Mouse (Mus musculus) MEL (cell line): Measurements from ENCODE around the gene Gm9817. TPM values are rescaled to one million over a fixed set of nuclear protein-coding genes. Genes with fewer than 3 reads are reported as not detected.

Experiments
- DNase-seq: peaks from one replicate; pipeline ENCODE4 v3.0.0; 2011; ENCODE audit warnings: low read depth, low spot score
- H3K27ac ChIP-seq: 2 replicates; pipeline ENCODE4 v1.5.1; 2012; ENCODE audit warnings: low read depth, mild to moderate bottlenecking, control low read depth, low read length, moderate library complexity; ENCODE audit not compliant: control insufficient read depth
- H3K27me3 ChIP-seq, 2 experiments: fragments of 150-350 bp in 1 of 2; sonication (generic) in 1 of 2; 2 replicates each; pipeline ENCODE4 v1.6.1; 2012; ENCODE audit warnings: low read length in 2 of 2, mild to moderate bottlenecking in 2 of 2, improper control_type of control experiment in 1 of 2, moderate library complexity in 1 of 2; ENCODE audit not compliant: insufficient read depth in 2 of 2, control insufficient read depth in 1 of 2
- H3K36me3 ChIP-seq, 2 experiments: 2 replicates each; pipeline ENCODE4 v1.6.1; 2012 to 2014; ENCODE audit warnings: low read length in 2 of 2, improper control_type of control experiment in 1 of 2, inconsistent platforms in 1 of 2, mild to moderate bottlenecking in 1 of 2; ENCODE audit not compliant: insufficient read depth in 2 of 2, control insufficient read depth in 1 of 2
- H3K4me1 ChIP-seq, 2 experiments: fragments of 150-350 bp in 1 of 2; sonication (generic) in 1 of 2; 2 replicates each; pipeline ENCODE4 v1.6.1; 2012; ENCODE audit warnings: low read length in 2 of 2, improper control_type of control experiment in 1 of 2, mild to moderate bottlenecking in 1 of 2; ENCODE audit not compliant: insufficient read depth in 2 of 2, control insufficient read depth in 1 of 2
- H3K4me3 ChIP-seq, 2 experiments: fragments of 150-350 bp in 1 of 2; sonication (generic) in 1 of 2; 2 replicates each; pipeline ENCODE4 v1.5.1; 2012; ENCODE audit warnings: low read depth in 2 of 2, low read length in 2 of 2, mild to moderate bottlenecking in 2 of 2, moderate library complexity in 2 of 2, control low read depth in 1 of 2, improper control_type of control experiment in 1 of 2; ENCODE audit not compliant: control insufficient read depth in 1 of 2, insufficient read depth in 1 of 2
- H3K79me2 ChIP-seq: 2 replicates; pipeline ENCODE4 v1.6.1; 2012; ENCODE audit warnings: mild to moderate bottlenecking, low read length, moderate library complexity; ENCODE audit not compliant: control insufficient read depth, poor library complexity, insufficient read depth
- H3K9ac ChIP-seq: 2 replicates; pipeline ENCODE4 v1.6.1; 2012; ENCODE audit warnings: low read depth, mild to moderate bottlenecking, control low read depth, low read length, moderate library complexity; ENCODE audit not compliant: control insufficient read depth, poor library complexity, severe bottlenecking
- H3K9me3 ChIP-seq: fragments of 150-350 bp; sonication (generic); replicated peaks from 2 replicates; pipeline ENCODE4 v1.6.1; 2012; ENCODE audit warnings: mild to moderate bottlenecking, low read length, improper control_type of control experiment, moderate library complexity; ENCODE audit not compliant: insufficient read depth
- BHLHE40 ChIP-seq: IDR thresholded peaks from 2 replicates; pipeline ENCODE4 v1.6.1; 2012; ENCODE audit warnings: low read depth, mild to moderate bottlenecking, inconsistent platforms, low read length, improper control_type of control experiment, borderline replicate concordance
- CHD1 ChIP-seq: IDR thresholded peaks from 2 replicates; pipeline ENCODE4 v1.6.1; 2012; ENCODE audit warnings: low read depth, mild to moderate bottlenecking, inconsistent platforms, low read length, improper control_type of control experiment
- CTCF ChIP-seq, 3 experiments: IDR thresholded peaks in 2 of 3; conservative IDR thresholded peaks in 1 of 3; 2 replicates each; pipeline ENCODE4 v1.5.1; 2011 to 2012; ENCODE audit warnings: low read length in 3 of 3, low read depth in 2 of 3, mild to moderate bottlenecking in 2 of 3, improper control_type of control experiment in 1 of 3, inconsistent platforms in 1 of 3, mixed read lengths in 1 of 3, moderate library complexity in 1 of 3; ENCODE audit not compliant: control insufficient read depth in 1 of 3, insufficient read depth in 1 of 3, poor library complexity in 1 of 3, severe bottlenecking in 1 of 3
- ELF1 ChIP-seq: IDR thresholded peaks from 2 replicates; pipeline ENCODE4 v1.6.1; 2014; ENCODE audit warnings: low read depth, mild to moderate bottlenecking, inconsistent platforms, low read length, improper control_type of control experiment, moderate library complexity
- EP300 ChIP-seq, 2 experiments: IDR thresholded peaks; 2 replicates each; pipeline ENCODE4 v1.6.1; 2011; ENCODE audit warnings: improper control_type of control experiment in 2 of 2, low read length in 2 of 2, low read depth in 1 of 2, mild to moderate bottlenecking in 1 of 2
- ETS1 ChIP-seq: IDR thresholded peaks from 2 replicates; pipeline ENCODE4 v1.6.1; 2012; ENCODE audit warnings: low read depth, mild to moderate bottlenecking, inconsistent platforms, low read length, improper control_type of control experiment, moderate library complexity
- GABPA ChIP-seq: IDR thresholded peaks from 2 replicates; pipeline ENCODE4 v1.6.1; 2012; ENCODE audit warnings: low read depth, mild to moderate bottlenecking, inconsistent platforms, low read length, improper control_type of control experiment, moderate library complexity
- GATA1 ChIP-seq: IDR thresholded peaks from 2 replicates; pipeline ENCODE4 v1.6.1; 2011; ENCODE audit warnings: low read depth, low read length, improper control_type of control experiment
- HCFC1 ChIP-seq: IDR thresholded peaks from 2 replicates; pipeline ENCODE4 v1.6.1; 2012; ENCODE audit warnings: low read depth, mild to moderate bottlenecking, inconsistent platforms, low read length, improper control_type of control experiment, moderate library complexity
- JUND ChIP-seq: IDR thresholded peaks from 2 replicates; pipeline ENCODE4 v1.6.1; 2011; ENCODE audit warnings: low read depth, mild to moderate bottlenecking, improper control_type of control experiment, low read length
- KAT2A ChIP-seq: conservative IDR thresholded peaks from 2 replicates; pipeline ENCODE4 v1.6.1; 2012; ENCODE audit warnings: low read depth, low read length, improper control_type of control experiment, inconsistent platforms
- MAZ ChIP-seq: IDR thresholded peaks from 2 replicates; pipeline ENCODE4 v1.6.1; 2012; ENCODE audit warnings: low read depth, mild to moderate bottlenecking, inconsistent platforms, low read length, improper control_type of control experiment
- MEF2A ChIP-seq: IDR thresholded peaks from 2 replicates; pipeline ENCODE4 v1.6.1; 2014; ENCODE audit warnings: low read depth, mild to moderate bottlenecking, inconsistent platforms, low read length, improper control_type of control experiment; ENCODE audit not compliant: poor library complexity, insufficient replicate concordance, severe bottlenecking; ENCODE audit errors: extremely low read depth
- MXI1 ChIP-seq: IDR thresholded peaks from 2 replicates; pipeline ENCODE4 v1.6.1; 2011; ENCODE audit warnings: mild to moderate bottlenecking, low read depth, low read length, improper control_type of control experiment
- MYB ChIP-seq: IDR thresholded peaks from 2 replicates; pipeline ENCODE4 v1.6.1; 2011; ENCODE audit warnings: mild to moderate bottlenecking, low read depth, low read length, improper control_type of control experiment
- MYC ChIP-seq: IDR thresholded peaks from 2 replicates; pipeline ENCODE4 v1.6.1; 2011; ENCODE audit warnings: low read depth, mild to moderate bottlenecking, low read length, improper control_type of control experiment, moderate library complexity
- NELFE ChIP-seq: IDR thresholded peaks from 2 replicates; pipeline ENCODE4 v1.6.1; 2011; ENCODE audit warnings: low read depth, low read length, improper control_type of control experiment
- NRF1 ChIP-seq: IDR thresholded peaks from 2 replicates; pipeline ENCODE4 v1.6.1; 2014; ENCODE audit warnings: low read depth, mild to moderate bottlenecking, inconsistent platforms, low read length, improper control_type of control experiment, moderate library complexity; ENCODE audit not compliant: poor library complexity, insufficient read depth, severe bottlenecking
- POLR2AphosphoS5 ChIP-seq: IDR thresholded peaks from 2 replicates; pipeline ENCODE4 v1.6.1; 2012; ENCODE audit warnings: low read depth, borderline replicate concordance, mild to moderate bottlenecking, inconsistent platforms, low read length, moderate library complexity, mixed read lengths
- RAD21 ChIP-seq: IDR thresholded peaks from 2 replicates; pipeline ENCODE4 v1.6.1; 2011; ENCODE audit warnings: mild to moderate bottlenecking, low read depth, low read length, improper control_type of control experiment
- RCOR1 ChIP-seq: IDR thresholded peaks from 2 replicates; pipeline ENCODE4 v1.6.1; 2012; ENCODE audit warnings: low read depth, mild to moderate bottlenecking, inconsistent platforms, low read length, improper control_type of control experiment
- TBP ChIP-seq: IDR thresholded peaks from 2 replicates; pipeline ENCODE4 v1.8.0; 2011; ENCODE audit warnings: low read depth, low read length, improper control_type of control experiment
- TCF12 ChIP-seq: IDR thresholded peaks from 2 replicates; pipeline ENCODE4 v1.6.1; 2014; ENCODE audit warnings: low read depth, mild to moderate bottlenecking, inconsistent platforms, low read length, improper control_type of control experiment, moderate library complexity
- UBTF ChIP-seq: IDR thresholded peaks from 2 replicates; pipeline ENCODE4 v1.6.1; 2012; ENCODE audit warnings: low read depth, mild to moderate bottlenecking, inconsistent platforms, low read length, improper control_type of control experiment, moderate library complexity, borderline replicate concordance; ENCODE audit not compliant: insufficient read depth
- USF2 ChIP-seq, 2 experiments: IDR thresholded peaks; 2 replicates each; pipeline ENCODE4 v1.6.1; 2011 to 2012; ENCODE audit warnings: improper control_type of control experiment in 2 of 2, low read length in 2 of 2, borderline replicate concordance in 1 of 2, inconsistent platforms in 1 of 2, low read depth in 1 of 2, mild to moderate bottlenecking in 1 of 2; ENCODE audit not compliant: insufficient read depth in 1 of 2
- ZC3H11A ChIP-seq: IDR thresholded peaks from 2 replicates; pipeline ENCODE4 v1.6.1; 2012; ENCODE audit warnings: low read depth, mild to moderate bottlenecking, inconsistent platforms, low read length, improper control_type of control experiment
- ZKSCAN1 ChIP-seq: IDR thresholded peaks from 2 replicates; pipeline ENCODE4 v1.6.1; 2012; ENCODE audit warnings: low read depth, mild to moderate bottlenecking, inconsistent platforms, low read length, improper control_type of control experiment, moderate library complexity
- polyA plus RNA-seq, 2 experiments: library from polyadenylated mRNA; stranded (reverse) in 1 of 2; unstranded in 1 of 2; fragments of >175 nt in 1 of 2; fragments of >200 nt in 1 of 2; gene quantifications; 2 replicates each; pipeline versions ENCODE4 v1.2.1 to v1.2.4; 2012; ENCODE audit warnings: low replicate concordance in 2 of 2, low read depth in 1 of 2; ENCODE audit not compliant: insufficient read length in 2 of 2, insufficient read depth in 1 of 2, missing spikeins in 1 of 2
- total RNA-seq: library from RNA; depleted of rRNA; stranded (reverse); fragments of 300-350 nt; gene quantifications from 2 replicates; pipeline ENCODE4 v1.2.3, GENCODE M21; 2012

Gene Gm9817
- total and polyA plus RNA-seq, 3 experiments: 0.08 TPM; not detected in 2

GRCm38 (mm10) chr13:45033360-45033759, 45.1 kb upstream of the Gm9817 start:
- H3K79me2 ChIP-seq: no peaks in the 10 kb centered on the region; the same call in 1 of the 2 replicates
- H3K4me3 ChIP-seq: no peak overlapping the region
- peaks cover 0 to 13% of the 10 kb centered on the region in 2 experiments; a peak in 2 of 4 replicates for H3K36me3 ChIP-seq
- no peaks in the 10 kb centered on the region for H3K27me3 ChIP-seq
- no peak overlapping the region for H3K9ac ChIP-seq
- no peak for DNase-seq
- H3K27ac ChIP-seq: no peak overlapping the region
- TF ChIP-seq BHLHE40 (no peak), USF2 (IDR thresholded peaks at IDR 0.05; ENCODE audit: borderline replicate concordance in 1 of 2, insufficient read depth in 1 of 2, low read depth in 1 of 2, low read length in 2 of 2) (no peak), EP300 (IDR thresholded peaks at IDR 0.05; ENCODE audit: low read depth in 1 of 2, low read length in 2 of 2) (no peak), JUND (no peak), ELF1 (no peak), CTCF (IDR thresholded peaks at IDR 0.05 in 2 of 3, conservative IDR thresholded peaks at IDR 0.05 in 1 of 3; ENCODE audit: control insufficient read depth in 1 of 3, insufficient read depth in 1 of 3, low read depth in 2 of 3, low read length in 3 of 3, poor library complexity in 1 of 3, severe bottlenecking in 1 of 3) (no peak), HCFC1 (no peak), RAD21 (no peak), ZKSCAN1 (no peak), TBP (no peak), KAT2A (no peak), MEF2A (no peak), NRF1 (no peak), POLR2AphosphoS5 (no peak), CHD1 (no peak), NELFE (no peak), MYB (no peak), MXI1 (no peak), TCF12 (no peak), ZC3H11A (no peak)
- H3K9me3 ChIP-seq: no peaks in the 10 kb centered on the region
- peaks cover 0 to 22% of the 10 kb centered on the region in 2 experiments; a peak in 2 of 4 replicates for H3K4me1 ChIP-seq

GRCm38 (mm10) chr13:45034759-45035158, 43.7 kb upstream of the Gm9817 start:
- TF ChIP-seq MEF2A (no peak), GATA1 (no peak), ETS1 (no peak), TBP (no peak), UBTF (no peak), NRF1 (no peak), MAZ (no peak), MYC (no peak), KAT2A (no peak), BHLHE40 (no peak), RCOR1 (no peak), ELF1 (no peak), GABPA (no peak)
- H3K27ac ChIP-seq: no peak overlapping the region
- H3K9ac ChIP-seq: no peak overlapping the region
- peaks cover 0 to 22% of the 10 kb centered on the region in 2 experiments; a peak in 2 of 4 replicates for H3K4me1 ChIP-seq
- H3K9me3 ChIP-seq: no peaks in the 10 kb centered on the region
- no peak for DNase-seq
- H3K27me3 ChIP-seq: no peaks in the 10 kb centered on the region
- H3K4me3 ChIP-seq: no peak overlapping the region
- peaks cover 0 to 13% of the 10 kb centered on the region in 2 experiments; a peak in 2 of 4 replicates for H3K36me3 ChIP-seq
- no peaks in the 10 kb centered on the region; the same call in 1 of the 2 replicates for H3K79me2 ChIP-seq
